Mouse (Mus musculus) neural tube, embryonic 12.5 days (tissue): ENCODE measurements around the gene Med18. TPM values are rescaled to one million over a fixed set of nuclear protein-coding genes. Genes with fewer than 3 reads are reported as not detected.
A peak's percentile ranks its signal among the peaks of the same experiment; 100 is the strongest.

Experiments
- ATAC-seq: fragments of 200-750 bp; cut with Nextera tagmentation; 2 replicates; pipeline ENCODE4 v1.8.0; 2017; ENCODE audit warnings: low read depth, mild to moderate bottlenecking, moderate TSS enrichment, moderate library complexity; ENCODE audit not compliant: low FRiP score
- H3K27ac ChIP-seq: fragments of 300-500 bp; sonication (generic); 2 replicates; pipeline ENCODE4 v1.5.1; 2016
- H3K27me3 ChIP-seq: fragments of 300-500 bp; sonication (generic); replicated peaks from 2 replicates; pipeline ENCODE4 v1.6.1; 2016; ENCODE audit warnings: mild to moderate bottlenecking
- H3K36me3 ChIP-seq: fragments of 300-500 bp; sonication (generic); 2 replicates; pipeline ENCODE4 v1.6.1; 2016; ENCODE audit warnings: mild to moderate bottlenecking
- H3K4me1 ChIP-seq: fragments of 300-500 bp; sonication (generic); 2 replicates; pipeline ENCODE4 v1.6.1; 2016
- H3K4me2 ChIP-seq: fragments of 300-500 bp; sonication (generic); replicated peaks from 2 replicates; pipeline ENCODE4 v1.6.1; 2016; ENCODE audit warnings: mild to moderate bottlenecking
- H3K4me3 ChIP-seq: fragments of 300-500 bp; sonication (generic); 2 replicates; pipeline ENCODE4 v1.5.1; 2016
- H3K9ac ChIP-seq: fragments of 300-500 bp; sonication (generic); 2 replicates; pipeline ENCODE4 v1.6.1; 2016; ENCODE audit warnings: mild to moderate bottlenecking
- H3K9me3 ChIP-seq: fragments of 300-500 bp; sonication (generic); 2 replicates; pipeline ENCODE4 v1.6.1; 2016; ENCODE audit warnings: mild to moderate bottlenecking
- WGBS: fragments of 180-500 bp; shearing (Covaris S2); methylation state at CpG from one replicate; pipeline ENCODE4 v1.1.7; 2016; 5-methylcytosine and 5-hydroxymethylcytosine counted together
- polyA plus RNA-seq: library from polyadenylated mRNA; unstranded; fragments of >200 nt; fragmentation: Nextera tagmentation; extraction: Ambion mirVana; gene quantifications from 2 replicates; pipeline ENCODE4 v1.2.1, GENCODE M21; 2016

Med18 gene
- polyA plus RNA-seq, 1 experiment from 2014 or later = 18.8 TPM

DNA sequence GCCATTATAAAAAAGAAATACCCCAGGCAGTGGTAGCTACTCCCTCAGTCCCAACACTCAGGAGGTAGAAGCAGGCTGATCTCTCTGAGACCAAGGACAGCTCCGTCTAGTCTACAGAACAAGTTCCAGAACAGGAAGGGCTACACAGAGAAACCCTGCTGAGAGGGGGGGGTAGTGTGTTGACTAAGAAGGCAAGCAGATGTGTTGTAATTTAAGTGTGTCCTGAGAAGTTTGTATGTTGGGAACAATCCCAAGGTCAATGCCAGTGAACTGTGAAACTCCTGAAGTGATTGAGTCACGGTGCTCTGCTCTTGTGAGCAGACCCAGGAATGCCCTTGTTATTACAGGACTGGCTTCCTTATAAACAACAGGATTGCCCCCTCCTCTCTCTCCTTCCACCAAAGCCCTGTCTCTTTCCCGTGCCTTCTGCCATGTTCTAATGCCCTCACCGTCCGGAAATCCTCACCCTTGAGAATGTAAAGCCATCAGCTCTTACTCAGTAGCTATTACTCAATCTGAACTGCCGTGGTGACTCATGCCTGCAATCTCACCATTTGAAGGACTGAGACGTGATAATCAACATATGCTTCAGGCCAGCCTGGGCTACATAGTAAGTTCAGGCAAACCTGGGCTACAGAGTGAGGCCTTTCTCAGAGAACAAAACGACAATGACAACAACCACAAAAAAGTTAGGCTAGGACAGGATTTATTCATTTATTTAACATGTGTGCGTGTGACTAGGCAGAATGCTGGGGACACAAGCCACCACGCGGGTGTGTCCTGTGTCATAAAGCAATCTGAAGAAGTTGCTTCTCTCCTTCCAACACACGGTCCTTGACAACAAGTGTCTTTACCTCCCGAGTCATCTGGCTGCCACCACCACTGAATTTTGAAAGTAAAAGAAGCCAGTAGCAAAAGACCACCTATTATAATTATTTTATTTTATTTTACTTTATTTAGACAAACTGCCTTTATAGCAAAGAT, 12.5 kb upstream of the Med18 start:
- Histone ChIP-seq H3K36me3 (no peaks in the 10 kb centered on the region), H3K9ac (no peak overlapping the region), H3K4me1 (no peaks in the 10 kb centered on the region), H3K4me2 (no peak overlapping the region), H3K4me3 (no peak overlapping the region), H3K27me3 (no peaks in the 10 kb centered on the region), H3K9me3 (no peaks in the 10 kb centered on the region), H3K27ac (no peak overlapping the region)
- no peak for ATAC-seq
- WGBS = 82% methylated on average over 13 of the region's 13 CpGs

DNA sequence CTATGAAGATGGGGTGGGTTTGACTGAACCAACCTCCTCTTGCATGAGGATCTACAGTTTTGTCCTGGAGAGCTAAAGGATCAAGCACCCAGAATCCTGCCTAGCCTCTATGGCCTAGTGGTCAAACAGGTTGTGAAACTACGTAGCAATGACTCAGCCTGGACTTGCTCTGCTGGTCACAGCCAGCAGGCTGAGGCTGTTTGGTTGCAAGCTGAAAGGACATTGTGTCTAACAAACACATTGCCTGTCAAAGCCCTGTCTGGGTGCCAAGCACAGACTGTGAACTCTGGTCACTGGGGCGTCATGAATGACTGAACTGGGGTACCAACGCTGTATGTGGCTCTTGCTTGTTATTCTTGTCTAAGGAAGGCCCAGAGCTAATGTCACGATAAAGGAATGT, 10.9 kb upstream of the Med18 start:
- no peak for ATAC-seq
- Histone ChIP-seq H3K4me1 (no peaks in the 10 kb centered on the region), H3K4me2 (no peak overlapping the region), H3K4me3 (no peak overlapping the region), H3K27me3 (no peaks in the 10 kb centered on the region), H3K9me3 (no peaks in the 10 kb centered on the region), H3K36me3 (no peaks in the 10 kb centered on the region), H3K27ac (no peak overlapping the region), H3K9ac (no peak overlapping the region)
- WGBS = 86% methylated on average over 4 of the region's 4 CpGs

DNA sequence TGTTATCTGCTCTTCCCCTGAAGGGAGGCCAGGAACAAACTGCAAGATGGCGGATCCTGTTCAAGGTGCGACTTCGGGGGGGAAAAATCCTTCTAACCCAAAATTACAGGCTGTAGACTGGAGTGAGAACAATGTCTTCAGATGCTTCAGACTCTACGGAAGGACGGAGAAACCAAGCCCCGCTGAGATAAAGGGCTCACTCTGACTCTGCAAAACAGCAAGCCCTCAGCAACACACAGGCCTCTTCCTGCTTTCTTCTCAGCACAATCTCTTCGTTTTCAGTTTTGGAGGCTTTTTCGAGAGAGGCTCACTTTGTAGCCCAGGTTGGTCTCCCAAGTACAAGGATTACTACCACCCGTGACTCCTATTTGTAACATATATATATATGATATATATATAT, 9.7 kb upstream of the Med18 start:
- 88% methylated on average over 9 of the region's 9 CpGs for WGBS
- no peak for ATAC-seq
- Histone ChIP-seq H3K36me3 (no peaks in the 10 kb centered on the region), H3K27ac (no peak overlapping the region), H3K27me3 (no peaks in the 10 kb centered on the region), H3K4me2 (no peak overlapping the region), H3K9me3 (no peaks in the 10 kb centered on the region), H3K9ac (no peak overlapping the region), H3K4me1 (no peaks in the 10 kb centered on the region), H3K4me3 (no peak overlapping the region)

DNA sequence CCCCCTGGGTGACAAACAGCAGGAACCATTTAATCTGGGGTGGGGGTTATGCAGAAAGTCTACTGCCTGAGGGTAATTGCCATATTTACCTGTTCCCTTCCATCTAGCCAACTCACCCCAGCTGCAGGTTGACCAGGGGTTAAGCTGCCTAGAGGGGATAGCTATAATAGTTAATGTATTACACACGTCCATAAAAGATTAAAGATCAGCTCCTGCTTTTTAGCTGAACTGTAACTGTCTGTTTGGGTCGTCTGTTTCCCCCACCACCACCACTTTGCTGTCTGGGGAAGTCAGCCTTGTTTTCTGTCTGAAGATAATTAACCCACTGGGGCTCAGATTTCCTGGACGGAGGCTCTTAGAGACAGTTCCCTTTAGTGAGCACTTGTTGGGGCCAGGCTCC, 6.2 kb upstream of the Med18 start:
- no peak overlapping the region for H3K27ac ChIP-seq
- no peak overlapping the region for H3K9ac ChIP-seq
- no peaks in the 10 kb centered on the region for H3K36me3 ChIP-seq
- no peaks in the 10 kb centered on the region for H3K27me3 ChIP-seq
- H3K9me3 ChIP-seq = no peaks in the 10 kb centered on the region
- H3K4me2 ChIP-seq = no peak overlapping the region
- no peaks in the 10 kb centered on the region for H3K4me1 ChIP-seq
- no peak overlapping the region for H3K4me3 ChIP-seq
- ATAC-seq = no peak
- WGBS = 20% methylated on average over 3 of the region's 3 CpGs

DNA sequence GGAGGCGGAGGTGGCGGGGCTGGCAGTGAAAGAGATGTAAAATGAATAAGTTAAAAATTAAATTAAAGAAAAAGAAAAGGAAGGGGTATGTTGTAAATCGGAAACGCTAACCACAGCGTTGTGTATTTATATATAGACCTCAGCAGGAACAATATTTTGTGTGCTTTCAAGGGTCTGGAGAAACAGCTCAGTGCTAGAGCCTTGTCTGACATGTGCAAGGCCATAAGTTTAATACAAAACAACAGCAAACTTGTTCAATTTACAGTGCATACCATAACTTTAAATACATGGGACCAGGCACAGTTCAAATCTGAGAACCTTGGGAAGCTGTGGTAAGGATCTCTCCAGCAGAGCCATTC, 513 bp upstream of the Med18 start:
- H3K27ac ChIP-seq = no peak overlapping the region
- no peak overlapping the region for H3K9ac ChIP-seq
- peak overlapping the region; percentile 84; the same call in 1 of the 2 replicates for H3K4me3 ChIP-seq
- peaks cover 20% of the 10 kb centered on the region for H3K36me3 ChIP-seq
- H3K9me3 ChIP-seq = no peaks in the 10 kb centered on the region
- H3K4me2 ChIP-seq = peak overlapping the region; percentile 87
- peaks cover 13% of the 10 kb centered on the region for H3K4me1 ChIP-seq
- 2% methylated on average over 5 of the region's 5 CpGs for WGBS
- peak; percentile 30; the same call in 1 of the 2 replicates for ATAC-seq
- H3K27me3 ChIP-seq = no peaks in the 10 kb centered on the region

DNA sequence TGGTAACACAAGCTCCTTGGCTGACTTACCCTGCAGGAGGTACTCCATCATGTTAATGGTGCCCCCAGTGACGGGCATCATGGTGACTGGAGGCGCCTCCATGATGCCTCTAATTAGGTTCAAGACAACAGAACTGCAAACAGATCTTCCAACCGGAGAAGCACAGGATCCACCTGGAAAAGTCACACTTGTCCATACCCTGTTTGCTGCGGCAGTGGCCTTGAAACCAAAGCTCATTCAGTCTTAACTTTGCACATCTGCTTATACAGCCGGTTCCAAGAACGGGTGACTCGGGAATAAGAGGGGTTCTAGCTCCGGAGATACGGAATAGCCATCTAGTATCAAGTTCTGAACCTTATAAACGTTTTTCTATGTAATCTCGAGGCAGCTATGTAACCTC, 885 bp downstream of the Med18 start:
- H3K9ac ChIP-seq = peak overlapping the region; percentile 77
- H3K27ac ChIP-seq = no peak overlapping the region
- no peaks in the 10 kb centered on the region for H3K9me3 ChIP-seq
- peaks cover 30% of the 10 kb centered on the region for H3K36me3 ChIP-seq
- no peak for ATAC-seq
- H3K4me3 ChIP-seq = peak overlapping the region; percentile 84
- WGBS = 15% methylated on average over 11 of the region's 11 CpGs
- peaks cover 13% of the 10 kb centered on the region for H3K4me1 ChIP-seq
- H3K4me2 ChIP-seq = peak overlapping the region; percentile 87
- H3K27me3 ChIP-seq = no peaks in the 10 kb centered on the region

DNA sequence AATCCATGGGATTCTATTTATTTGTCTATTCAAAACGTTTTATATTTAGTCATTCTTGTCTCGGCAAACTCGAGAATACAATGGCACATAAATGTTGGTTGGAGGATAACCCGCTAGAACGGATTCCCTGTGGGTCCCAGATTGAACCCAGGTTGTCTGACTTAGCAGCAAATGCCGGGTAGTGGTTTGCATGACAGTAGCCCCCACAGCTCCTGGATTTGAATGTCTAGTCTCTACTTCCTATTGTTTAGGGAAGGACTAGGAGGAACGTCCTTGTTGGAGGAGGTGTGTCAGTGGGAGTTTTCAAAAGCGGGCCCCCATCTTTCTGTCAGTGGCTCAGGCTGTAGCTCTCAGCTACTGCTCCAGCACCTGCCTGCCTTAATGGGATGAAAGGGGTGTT, 3.5 kb downstream of the Med18 start:
- no peaks in the 10 kb centered on the region for H3K27me3 ChIP-seq
- no peak overlapping the region for H3K4me3 ChIP-seq
- no peak overlapping the region for H3K4me2 ChIP-seq
- no peak overlapping the region for H3K27ac ChIP-seq
- no peak for ATAC-seq
- H3K36me3 ChIP-seq = peaks cover 37% of the 10 kb centered on the region
- no peaks in the 10 kb centered on the region for H3K9me3 ChIP-seq
- peaks cover 13% of the 10 kb centered on the region for H3K4me1 ChIP-seq
- no peak overlapping the region for H3K9ac ChIP-seq
- 89% methylated on average over 8 of the region's 8 CpGs for WGBS

DNA sequence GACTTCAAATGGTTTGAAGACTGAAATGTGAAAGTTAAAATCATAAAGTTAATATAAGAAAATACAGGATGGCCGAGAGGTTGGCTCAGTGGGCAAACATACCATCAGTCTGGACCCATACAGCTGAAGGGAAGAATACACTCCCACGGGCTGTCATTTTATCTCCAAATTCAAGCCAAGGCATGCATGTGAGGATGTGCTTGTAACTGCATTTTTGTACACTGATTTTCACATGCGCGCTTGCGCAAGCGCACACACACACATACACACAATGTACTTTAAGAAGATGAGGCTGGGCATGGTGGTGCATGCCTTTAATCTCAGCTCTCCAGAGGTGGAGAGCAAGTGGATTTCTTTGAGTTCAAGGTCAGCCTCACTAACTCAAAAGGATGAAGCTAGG, 8.2 kb downstream of the Med18 start:
- H3K9me3 ChIP-seq = no peaks in the 10 kb centered on the region
- H3K4me3 ChIP-seq = no peak overlapping the region
- no peak overlapping the region for H3K9ac ChIP-seq
- H3K4me2 ChIP-seq = no peak overlapping the region
- H3K27me3 ChIP-seq = no peaks in the 10 kb centered on the region
- H3K36me3 ChIP-seq = peaks cover 31% of the 10 kb centered on the region
- no peaks in the 10 kb centered on the region for H3K4me1 ChIP-seq
- 96% methylated on average over 6 of the region's 6 CpGs for WGBS
- H3K27ac ChIP-seq = no peak overlapping the region
- no peak for ATAC-seq

DNA sequence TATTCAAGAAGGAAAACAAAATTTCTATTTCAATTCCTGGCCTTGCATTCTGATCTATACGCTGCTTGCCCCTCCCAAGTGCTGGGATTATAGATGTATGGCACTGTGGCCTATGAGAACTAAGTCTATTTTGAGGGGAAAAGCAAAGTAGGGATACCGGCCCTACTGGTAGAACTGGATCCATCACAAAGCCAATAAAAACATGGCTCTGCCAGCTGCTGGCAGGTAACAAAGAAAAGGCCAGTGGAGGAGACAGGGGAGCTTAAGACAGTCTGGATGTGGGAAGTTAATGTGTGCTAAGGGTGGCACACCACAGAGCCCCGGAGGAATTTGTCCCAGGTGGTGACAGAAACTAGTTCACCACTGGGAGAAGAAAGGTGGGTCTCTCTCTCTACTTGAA, 8.6 kb downstream of the Med18 start:
- H3K4me1 ChIP-seq = no peaks in the 10 kb centered on the region
- H3K9ac ChIP-seq = no peak overlapping the region
- ATAC-seq = no peak
- H3K27ac ChIP-seq = no peak overlapping the region
- no peaks in the 10 kb centered on the region for H3K9me3 ChIP-seq
- no peak overlapping the region for H3K4me3 ChIP-seq
- H3K4me2 ChIP-seq = no peak overlapping the region
- WGBS = 83% methylated on average over 3 of the region's 3 CpGs
- no peaks in the 10 kb centered on the region for H3K27me3 ChIP-seq
- H3K36me3 ChIP-seq = peaks cover 27% of the 10 kb centered on the region

DNA sequence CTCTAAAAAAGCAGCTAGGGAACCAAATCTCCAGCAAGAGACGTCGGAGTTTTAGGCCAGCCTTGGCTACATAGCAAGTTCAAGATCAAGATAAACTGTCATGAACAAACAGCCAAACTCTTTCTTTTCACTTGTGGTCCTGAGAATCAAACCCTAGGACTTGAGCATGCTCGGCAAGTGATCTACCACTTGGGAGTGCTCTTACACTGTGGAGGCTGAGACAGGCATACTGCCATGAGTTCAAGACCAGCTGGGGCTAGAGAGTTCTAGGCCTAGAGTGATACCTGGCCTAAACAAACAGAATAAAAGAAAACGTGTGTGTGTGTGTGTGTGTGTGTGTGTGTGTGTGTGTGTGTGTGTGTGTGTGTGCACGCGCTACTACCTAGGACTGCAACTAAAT, 9.5 kb downstream of the Med18 start:
- Histone ChIP-seq H3K27me3 (no peaks in the 10 kb centered on the region), H3K4me1 (no peaks in the 10 kb centered on the region), H3K9ac (no peak overlapping the region), H3K27ac (no peak overlapping the region), H3K4me3 (no peak overlapping the region), H3K36me3 (peaks cover 17% of the 10 kb centered on the region), H3K9me3 (no peaks in the 10 kb centered on the region), H3K4me2 (no peak overlapping the region)
- no peak for ATAC-seq
- WGBS = 81% methylated on average over 6 of the region's 6 CpGs

DNA sequence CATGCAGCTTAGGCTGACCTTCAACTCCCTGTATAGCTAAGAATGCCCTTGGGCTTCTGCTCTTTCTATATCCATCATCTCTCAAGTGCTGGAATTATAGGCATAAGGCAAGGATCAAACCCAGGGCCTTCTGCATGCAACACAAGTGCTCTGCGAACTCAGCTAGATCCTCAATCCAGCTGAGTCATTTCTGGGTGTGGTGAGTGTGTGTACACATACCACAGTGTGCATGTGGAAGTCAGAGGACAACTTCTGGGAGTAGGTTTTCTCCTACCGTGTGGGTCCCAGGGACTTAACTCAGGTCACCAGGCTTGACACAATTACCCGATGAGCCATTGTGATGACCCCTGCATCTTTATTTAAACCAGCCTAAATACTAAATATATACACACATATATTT, 13.9 kb downstream of the Med18 start:
- Histone ChIP-seq H3K27ac (no peak overlapping the region), H3K4me2 (no peak overlapping the region), H3K36me3 (no peaks in the 10 kb centered on the region), H3K4me1 (no peaks in the 10 kb centered on the region), H3K27me3 (no peaks in the 10 kb centered on the region), H3K9ac (no peak overlapping the region), H3K9me3 (no peaks in the 10 kb centered on the region), H3K4me3 (no peak overlapping the region)
- ATAC-seq = no peak
- 86% methylated on average over 3 of the region's 3 CpGs for WGBS

DNA sequence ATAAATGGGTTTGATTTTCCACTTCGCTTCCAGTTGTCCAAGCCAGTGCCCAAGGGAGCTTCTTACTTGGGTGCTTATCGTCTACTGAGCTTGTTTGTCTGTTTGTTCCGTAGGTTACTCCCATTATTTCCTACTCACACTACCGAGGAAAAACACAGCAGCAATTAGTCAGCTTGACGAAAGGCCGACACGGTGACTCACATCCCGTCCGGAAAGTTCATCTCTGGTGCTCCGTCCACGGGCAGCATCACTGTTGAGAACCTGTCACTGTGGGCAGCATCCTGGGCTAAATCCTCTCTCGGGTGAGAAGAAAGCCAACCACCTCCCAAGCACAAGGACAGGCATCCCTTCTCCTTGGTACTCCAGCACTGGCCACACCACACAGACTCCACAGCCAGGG, 17.6 kb downstream of the Med18 start:
- H3K9ac ChIP-seq = no peak overlapping the region
- WGBS = 83% methylated on average over 12 of the region's 12 CpGs
- ATAC-seq = no peak
- no peaks in the 10 kb centered on the region for H3K27me3 ChIP-seq
- H3K36me3 ChIP-seq = no peaks in the 10 kb centered on the region
- H3K27ac ChIP-seq = no peak overlapping the region
- no peak overlapping the region for H3K4me3 ChIP-seq
- no peak overlapping the region for H3K4me2 ChIP-seq
- H3K9me3 ChIP-seq = no peaks in the 10 kb centered on the region
- H3K4me1 ChIP-seq = no peaks in the 10 kb centered on the region

DNA sequence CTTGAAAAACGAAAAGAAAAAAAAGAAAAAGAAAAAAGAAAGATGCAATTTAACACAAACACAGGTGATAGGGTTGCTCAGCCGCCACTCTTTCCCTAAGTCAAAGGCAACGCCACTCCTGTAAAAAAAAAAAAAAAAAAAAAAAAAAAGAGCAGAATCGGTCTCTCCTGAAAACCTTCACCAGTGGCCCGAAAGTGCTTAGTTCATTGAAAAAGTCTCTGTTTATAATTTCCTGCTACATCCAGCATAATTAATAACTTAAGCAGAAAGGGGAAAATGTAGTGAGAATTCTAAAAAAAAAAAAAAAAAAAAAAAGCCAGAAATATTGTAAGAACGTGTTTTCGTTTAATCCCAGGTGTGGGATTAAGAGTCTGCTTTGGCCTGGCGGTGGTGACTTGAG, 19.2 kb downstream of the Med18 start:
- Histone ChIP-seq H3K9me3 (no peaks in the 10 kb centered on the region), H3K9ac (no peak overlapping the region), H3K4me1 (no peaks in the 10 kb centered on the region), H3K27ac (no peak overlapping the region), H3K4me2 (no peak overlapping the region), H3K36me3 (no peaks in the 10 kb centered on the region), H3K4me3 (no peak overlapping the region), H3K27me3 (no peaks in the 10 kb centered on the region)
- no peak for ATAC-seq
- WGBS = 88% methylated on average over 8 of the region's 8 CpGs
